Mouse (Mus musculus) limb, embryonic 14.5 days (tissue): ENCODE data around the gene Psmb5. TPM values are rescaled to one million over a fixed set of nuclear protein-coding genes. Genes with fewer than 3 reads are reported as not detected.

Experiments used
- ATAC-seq: fragments of 200-750 bp; cut with Nextera tagmentation; 2 replicates; pipeline ENCODE4 v1.8.0; 2017; ENCODE audit warnings: low read depth, moderate number of reproducible peaks, moderate TSS enrichment; ENCODE audit not compliant: low FRiP score
- DNase-seq: peaks from one replicate; pipeline ENCODE4 v3.0.0-alpha.2; 2015; ENCODE audit warnings: low spot score
- H3K27ac ChIP-seq: fragments of 300-500 bp; sonication (generic); replicated peaks from 2 replicates; pipeline ENCODE4 v1.5.1; 2014; ENCODE audit warnings: low read depth, mild to moderate bottlenecking, low read length, moderate library complexity, mixed read lengths
- H3K27me3 ChIP-seq: fragments of 300-500 bp; sonication (generic); 2 replicates; pipeline ENCODE4 v1.6.1; 2014; ENCODE audit warnings: low read length, mixed read lengths; ENCODE audit not compliant: control insufficient read depth, insufficient read depth
- H3K36me3 ChIP-seq: fragments of 300-500 bp; sonication (generic); 2 replicates; pipeline ENCODE4 v1.6.1; 2014; ENCODE audit warnings: mild to moderate bottlenecking, low read length, moderate library complexity, mixed read lengths; ENCODE audit not compliant: control insufficient read depth, insufficient read depth
- H3K4me1 ChIP-seq: fragments of 300-500 bp; sonication (generic); 2 replicates; pipeline ENCODE4 v1.6.1; 2014; ENCODE audit warnings: antibody characterized with exemption, low read length, mixed read lengths; ENCODE audit not compliant: control insufficient read depth, insufficient read depth
- H3K4me2 ChIP-seq: fragments of 300-500 bp; sonication (generic); replicated peaks from 2 replicates; pipeline ENCODE4 v1.6.1; 2014; ENCODE audit warnings: low read depth, mild to moderate bottlenecking, low read length, moderate library complexity; ENCODE audit not compliant: severe bottlenecking
- H3K4me3 ChIP-seq: fragments of 300-500 bp; sonication (generic); replicated peaks from 2 replicates; pipeline ENCODE4 v1.5.1; 2014; ENCODE audit warnings: low read length
- H3K9ac ChIP-seq: fragments of 300-500 bp; sonication (generic); 2 replicates; pipeline ENCODE4 v1.6.1; 2014; ENCODE audit warnings: mild to moderate bottlenecking, low read depth, low read length, moderate library complexity; ENCODE audit not compliant: severe bottlenecking
- H3K9me3 ChIP-seq: fragments of 300-500 bp; sonication (generic); 2 replicates; pipeline ENCODE4 v1.6.1; 2016; ENCODE audit warnings: low read length; ENCODE audit not compliant: control insufficient read depth
- POLR2A ChIP-seq: fragments of 200-500 bp; IDR thresholded peaks from 2 replicates; pipeline ENCODE4 v1.8.0; 2012; ENCODE audit warnings: inconsistent platforms, mild to moderate bottlenecking, moderate library complexity, borderline replicate concordance; ENCODE audit not compliant: insufficient read depth, insufficient read length; ENCODE audit errors: extremely low read depth
- WGBS: fragments of 180-500 bp; shearing (Covaris S2); extraction: QIAGEN DNeasy Blood & Tissue Kit; methylation state at CpG from one replicate; pipeline ENCODE4 v1.1.7; 2014; 5-methylcytosine and 5-hydroxymethylcytosine counted together
- polyA plus RNA-seq, 2 experiments: library from polyadenylated mRNA; depleted of rRNA in 1 of 2; stranded (reverse) in 1 of 2; unstranded in 1 of 2; fragments of >200 nt; fragmentation: Nextera tagmentation in 1 of 2; extraction: Ambion mirVana in 1 of 2; gene quantifications; 2 replicates each; pipeline versions ENCODE4 v1.2.1 to v1.2.3; 2012 to 2014

Psmb5 gene
- polyA plus RNA-seq, 2 experiments, result 196 to 375 TPM

GRCm38 (mm10) chr14:54651556-54651955 is 33.7 kb upstream of the Psmb5 start:
- H3K9ac ChIP-seq, result no peak overlapping the region
- H3K36me3 ChIP-seq, result peaks cover 63% of the 10 kb centered on the region
- DNase-seq (no peak), ATAC-seq (no peak)
- H3K4me2 ChIP-seq, result no peak overlapping the region
- no peaks in the 10 kb centered on the region for H3K27me3 ChIP-seq
- no peak overlapping the region for H3K4me3 ChIP-seq
- no peak overlapping the region for H3K27ac ChIP-seq
- WGBS, result 76% methylated on average over 4 of the region's 4 CpGs
- no peak for TF ChIP-seq POLR2A
- no peaks in the 10 kb centered on the region for H3K9me3 ChIP-seq
- peaks cover 12% of the 10 kb centered on the region for H3K4me1 ChIP-seq

GRCm38 (mm10) chr14:54650621-54651454 is 33.0 kb upstream of the Psmb5 start:
- TF ChIP-seq POLR2A, result no peak
- DNase-seq (peak; percentile 97), ATAC-seq (peak; percentile 51; the same call in 1 of the 2 replicates)
- Histone ChIP-seq H3K27me3 (no peaks in the 10 kb centered on the region), H3K36me3 (peaks cover 63% of the 10 kb centered on the region), H3K4me3 (no peak overlapping the region), H3K9ac (no peak overlapping the region), H3K27ac (no peak overlapping the region), H3K9me3 (no peaks in the 10 kb centered on the region), H3K4me1 (peaks cover 12% of the 10 kb centered on the region), H3K4me2 (no peak overlapping the region)
- 67% methylated on average over 23 of the region's 23 CpGs for WGBS

GRCm38 (mm10) chr14:54647900-54648299 is 30.1 kb upstream of the Psmb5 start:
- Histone ChIP-seq H3K9me3 (no peaks in the 10 kb centered on the region), H3K27me3 (no peaks in the 10 kb centered on the region), H3K36me3 (peaks cover 86% of the 10 kb centered on the region), H3K27ac (no peak overlapping the region), H3K4me3 (no peak overlapping the region), H3K4me1 (peaks cover 12% of the 10 kb centered on the region), H3K4me2 (no peak overlapping the region), H3K9ac (no peak overlapping the region)
- DNase-seq (no peak), ATAC-seq (no peak)
- no peak for TF ChIP-seq POLR2A
- WGBS, result 92% methylated on average over 4 of the region's 4 CpGs

- Histone ChIP-seq H3K27me3 (no peaks in the 10 kb centered on the region), H3K9me3 (no peaks in the 10 kb centered on the region), H3K4me3 (no peak overlapping the region), H3K4me1 (peaks cover 6% of the 10 kb centered on the region; the same call in 1 of the 2 replicates), H3K4me2 (no peak overlapping the region), H3K9ac (no peak overlapping the region), H3K27ac (no peak overlapping the region), H3K36me3 (peaks cover 94% of the 10 kb centered on the region)
- ATAC-seq, result no peak
- no peak for DNase-seq
- no peak for TF ChIP-seq POLR2A
- WGBS, result 92% methylated on average over 8 of the region's 8 CpGs
Measured at GRCm38 (mm10) chr14:54646898-54647636, 29.2 kb upstream of the Psmb5 start.

- no peak overlapping the region for H3K9ac ChIP-seq
- DNase-seq (no peak), ATAC-seq (no peak)
- no peak overlapping the region for H3K4me2 ChIP-seq
- H3K9me3 ChIP-seq, result no peaks in the 10 kb centered on the region
- H3K4me1 ChIP-seq, result 0 out of 2 replicates have a peak, but pooled peaks cover 1% of the 10 kb centered on the region
- H3K36me3 ChIP-seq, result peaks cover 89% of the 10 kb centered on the region
- WGBS, result 93% methylated on average over 17 of the region's 17 CpGs
- H3K27ac ChIP-seq, result no peak overlapping the region
- TF ChIP-seq POLR2A, result no peak
- H3K27me3 ChIP-seq, result no peaks in the 10 kb centered on the region
- H3K4me3 ChIP-seq, result no peak overlapping the region
Measured at GRCm38 (mm10) chr14:54646455-54646854, 28.6 kb upstream of the Psmb5 start.
